Mouse (Mus musculus): Measurements from ENCODE around the gene Tjap1.
A peak's percentile ranks its signal among the peaks of the same experiment; 100 is the strongest.

The Tjap1 gene

DNA sequence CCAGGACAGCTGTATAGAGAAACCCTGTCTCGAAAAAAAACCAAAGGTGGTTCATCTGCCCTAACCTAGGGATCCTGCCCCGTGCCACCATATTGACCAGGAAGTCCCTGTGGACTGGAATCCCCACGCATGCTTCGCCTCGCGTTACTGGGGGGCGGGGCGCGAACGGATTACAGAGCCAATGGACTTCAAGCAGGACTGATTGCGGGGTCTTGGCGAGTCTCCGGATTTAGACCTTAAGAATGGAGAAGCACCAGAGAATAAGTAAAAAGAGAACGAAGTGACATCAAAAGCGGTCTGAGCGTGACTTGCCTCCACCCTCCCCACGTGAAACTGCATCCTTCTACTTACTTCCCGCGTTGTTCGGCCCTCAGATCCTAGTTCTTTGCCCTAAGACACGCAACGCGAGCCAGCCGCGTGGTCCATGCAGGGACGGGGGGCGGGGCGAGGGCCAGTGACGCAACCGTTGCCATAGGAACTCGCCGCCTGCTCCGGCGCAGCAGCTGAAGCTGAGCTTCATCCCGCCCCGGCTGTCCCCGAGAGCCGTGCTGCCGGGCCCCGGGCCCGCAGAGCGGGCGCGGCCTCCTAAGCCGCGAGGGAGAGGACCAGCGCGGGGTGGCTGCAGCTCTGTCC, 29.3 kb downstream of the Tjap1 start, which contains the start of gene Lrrc73:
Lrrc73 (plus strand) TSS at position 80 of the 633 bp plus-strand sequence.
- peak; percentile 92 for DNase-seq (ENCODE audit: low read depth, low spot score)

DNA sequence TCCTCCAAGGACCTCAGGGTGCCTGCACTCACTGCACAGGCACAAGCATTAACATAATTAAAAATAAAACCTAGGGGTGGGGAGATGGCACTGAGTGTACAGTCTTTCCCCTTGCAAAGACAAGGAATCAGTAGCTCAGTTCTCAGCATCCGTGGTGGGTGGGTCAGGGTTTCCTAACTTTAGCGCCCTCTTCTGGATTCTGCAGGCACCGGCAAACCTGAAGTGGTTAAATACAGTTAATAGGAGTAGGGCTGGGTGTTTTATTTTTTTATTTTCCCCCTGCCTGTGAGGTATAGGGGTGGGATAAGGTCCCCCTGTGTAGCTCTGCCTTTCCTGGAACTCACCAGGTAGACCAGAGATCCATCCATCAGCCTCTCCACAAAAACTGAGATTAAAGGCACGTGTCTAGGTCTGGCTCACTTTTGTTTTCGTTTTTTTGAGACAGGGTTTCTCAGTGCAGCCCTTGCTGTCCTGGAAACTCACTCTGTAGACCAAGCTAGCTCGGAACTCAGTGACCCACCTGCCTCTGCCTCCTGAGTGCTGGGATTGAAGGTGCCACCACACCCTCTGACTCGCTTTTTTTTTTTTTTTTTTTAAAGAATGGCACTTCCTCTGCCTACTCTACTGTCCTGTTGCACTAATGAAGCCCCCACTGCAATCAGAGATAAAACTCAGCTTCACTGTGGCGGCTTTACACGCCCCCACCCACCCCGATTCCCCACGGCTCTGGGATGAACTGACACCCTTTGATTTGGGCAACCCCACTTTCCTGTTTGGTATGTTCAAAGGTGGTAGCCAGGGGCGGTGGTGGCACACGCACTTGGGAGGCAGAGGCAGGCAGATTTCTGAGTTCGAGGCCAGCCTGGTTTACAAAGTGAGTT, 30.0 kb downstream of the Tjap1 start:
- DNase-seq (ENCODE audit: low read depth, low spot score): peak; percentile 67

- no peak for DNase-seq (ENCODE audit: low read depth, low spot score)
These were observed 31.7 kb downstream of the Tjap1 start for GRCm38 (mm10) chr17:46251174-46251573.

DNA sequence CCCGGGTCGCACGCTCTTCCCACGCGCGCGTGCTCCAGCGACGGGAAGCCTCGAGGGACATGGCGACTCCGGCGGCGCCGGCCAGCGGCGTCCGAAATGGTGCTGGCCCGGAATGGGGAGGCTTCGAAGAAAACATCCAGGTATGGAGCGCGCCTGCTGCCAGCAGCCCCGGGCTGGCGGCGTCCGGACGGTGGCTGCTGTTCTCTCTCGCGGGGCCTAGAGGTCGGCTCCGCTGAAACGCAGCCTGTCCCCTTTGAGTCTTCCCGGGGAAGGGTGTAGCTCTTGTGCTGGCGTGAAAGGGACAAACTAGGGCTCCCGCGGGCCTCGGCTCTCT, 34.7 kb downstream of the Tjap1 start:
- DNase-seq (ENCODE audit: low read depth, low spot score): no peak

DNA sequence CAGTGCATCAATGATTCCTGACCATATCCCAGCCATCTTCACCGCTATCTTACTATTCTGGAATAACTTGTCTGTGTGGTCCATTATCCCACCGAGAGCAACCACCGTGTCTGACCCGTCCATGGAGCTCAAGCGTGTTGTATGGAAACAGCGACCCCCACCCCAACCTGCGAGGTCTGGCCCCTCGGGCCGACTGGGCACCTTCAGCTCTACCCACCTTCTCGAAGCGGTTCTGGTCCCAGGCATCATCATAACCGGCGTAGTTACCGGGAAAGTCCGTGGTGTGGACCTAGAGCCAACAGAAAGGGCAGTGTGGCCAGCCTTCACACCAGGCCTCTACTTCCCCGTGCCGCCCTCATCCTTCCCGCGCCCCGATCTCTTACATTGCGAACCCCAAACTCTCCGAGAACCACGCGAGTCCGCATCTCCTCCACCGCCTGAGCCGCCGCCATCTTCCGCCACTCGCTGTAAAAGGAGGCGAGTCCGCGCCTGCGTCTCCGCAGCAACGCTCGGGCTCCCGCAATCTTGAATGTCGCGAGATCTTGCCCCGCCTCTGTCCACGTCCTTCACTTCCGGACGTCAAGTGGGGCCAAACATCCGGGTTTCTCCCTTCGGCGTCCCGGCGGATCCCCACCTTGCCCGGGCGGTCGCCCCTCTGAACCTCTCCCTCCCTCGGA, 35.2 kb downstream of the Tjap1 start, which contains the start of the genes Polr1c and Yipf3:
Polr1c (minus strand) TSS at position 543 of the 677 bp plus-strand sequence.
Yipf3 (plus strand) TSS at position 569 of the 677 bp plus-strand sequence.
- DNase-seq (ENCODE audit: low read depth, low spot score): peak; percentile 94

GRCm38 (mm10) chr17:46244579-46244978, 38.2 kb downstream of the Tjap1 start:
- DNase-seq (ENCODE audit: low read depth, low spot score): peak; percentile 60

GRCm38 (mm10) chr17:46243624-46244023, 39.2 kb downstream of the Tjap1 start:
- no peak for DNase-seq (ENCODE audit: low read depth, low spot score)

- DNase-seq (ENCODE audit: low read depth, low spot score): no peak
These were observed 39.8 kb downstream of the Tjap1 start for GRCm38 (mm10) chr17:46242993-46243392.

DNA sequence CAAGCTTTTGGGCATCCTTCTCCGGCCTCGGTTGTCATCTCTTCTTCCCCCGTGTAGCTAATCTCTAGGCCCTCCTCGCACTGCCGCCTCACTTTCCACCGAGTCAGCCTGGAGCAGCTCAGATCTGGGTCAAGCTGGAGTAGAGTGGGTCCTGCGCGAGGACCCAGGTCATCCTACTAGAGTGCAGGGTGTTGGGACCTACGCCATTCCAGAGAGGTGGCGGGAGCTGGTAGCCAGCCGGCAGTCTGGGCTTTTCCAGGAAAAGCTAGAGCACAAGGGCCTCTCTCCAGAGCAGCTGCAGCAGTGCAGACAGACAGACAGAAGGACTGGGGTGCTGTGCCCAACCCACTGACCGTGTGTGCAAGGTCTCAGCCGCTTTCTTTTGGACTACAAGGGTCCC, 40.6 kb downstream of the Tjap1 start:
- no peak for DNase-seq (ENCODE audit: low read depth, low spot score)

DNA sequence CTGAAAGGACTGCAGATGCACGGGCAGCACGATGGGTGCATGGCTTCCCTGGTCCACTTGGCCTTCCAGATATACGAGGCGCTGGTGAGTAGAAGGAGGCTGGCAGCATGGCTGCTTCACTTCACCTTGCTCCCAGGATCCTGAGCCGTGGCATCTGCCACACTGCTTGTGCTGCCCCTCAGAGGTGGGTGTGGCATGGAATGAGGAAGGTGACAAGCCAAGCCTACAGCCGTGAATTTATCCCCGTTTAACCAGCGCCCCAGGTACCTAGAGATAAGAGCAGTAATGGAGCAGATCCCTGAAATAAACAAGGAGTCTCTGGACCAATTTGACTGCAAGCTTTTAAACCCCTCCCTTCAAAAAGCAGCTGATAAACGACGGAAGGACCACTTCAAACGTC, 41.4 kb downstream of the Tjap1 start:
- DNase-seq (ENCODE audit: low read depth, low spot score): no peak

GRCm38 (mm10) chr17:46239516-46240114, 43.2 kb downstream of the Tjap1 start:
- DNase-seq (ENCODE audit: low read depth, low spot score): no peak

DNA sequence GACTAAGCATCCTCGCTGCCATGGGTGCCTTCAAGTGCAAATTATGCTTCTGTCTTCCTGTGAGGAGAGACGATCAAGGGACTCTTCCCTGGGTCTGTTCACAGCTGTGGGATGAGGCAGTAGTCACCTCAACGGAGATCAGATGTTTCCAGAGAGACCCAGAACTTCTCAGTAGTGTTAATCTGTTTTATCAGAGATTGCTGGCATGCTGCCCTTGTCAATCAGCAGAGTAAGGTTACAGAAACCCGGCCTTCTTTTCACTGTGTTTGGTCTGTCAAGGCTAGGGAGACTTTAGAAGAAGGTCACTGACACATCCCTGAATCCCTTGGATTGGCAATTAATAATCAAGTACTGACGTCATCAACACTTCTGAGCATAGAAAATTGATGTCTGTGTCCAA, 45.3 kb downstream of the Tjap1 start:
- no peak for DNase-seq (ENCODE audit: low read depth, low spot score)

DNA sequence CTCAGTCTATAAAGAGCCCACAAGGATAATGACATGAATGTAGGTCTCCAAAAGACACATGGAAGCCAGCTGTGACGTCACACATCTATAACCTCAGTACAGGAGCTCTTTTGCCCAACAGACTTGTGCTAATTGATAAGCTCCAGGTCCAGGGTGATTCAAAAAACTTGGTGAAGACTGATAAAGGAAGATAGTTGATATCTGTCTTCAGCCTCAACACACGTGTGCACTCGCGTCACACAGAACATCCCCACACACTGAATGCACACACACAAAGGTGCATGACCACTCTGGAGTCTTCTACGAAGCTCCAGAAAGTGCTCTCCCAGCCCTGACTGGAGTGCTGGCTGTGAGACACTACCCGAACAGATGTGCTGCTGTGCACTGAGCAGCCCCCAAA, 45.7 kb downstream of the Tjap1 start:
- no peak for DNase-seq (ENCODE audit: low read depth, low spot score)

- DNase-seq (ENCODE audit: low read depth, low spot score): no peak
These were observed 46.8 kb downstream of the Tjap1 start for GRCm38 (mm10) chr17:46236067-46236466.

DNA sequence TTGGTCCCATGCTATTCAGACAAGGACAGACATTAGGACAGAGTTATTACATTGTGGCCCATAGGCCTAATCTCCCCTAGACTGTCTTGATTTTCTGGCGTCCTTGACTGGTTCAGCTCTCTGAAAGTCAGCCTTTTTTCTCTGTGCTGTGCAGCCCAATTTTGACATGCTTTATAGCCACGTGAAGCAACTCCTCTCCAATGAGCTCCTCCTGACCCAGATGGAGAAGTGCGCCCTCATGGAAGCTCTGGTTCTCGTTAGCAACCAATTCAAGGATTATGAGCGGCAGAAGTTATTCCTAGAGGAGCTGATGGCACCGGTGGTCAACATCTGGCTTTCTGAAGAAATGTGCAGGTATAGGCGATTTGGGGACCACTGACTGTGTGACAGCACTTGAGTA, 55.2 kb downstream of the Tjap1 start:
- no peak for DNase-seq (ENCODE audit: low read depth, low spot score)

DNA sequence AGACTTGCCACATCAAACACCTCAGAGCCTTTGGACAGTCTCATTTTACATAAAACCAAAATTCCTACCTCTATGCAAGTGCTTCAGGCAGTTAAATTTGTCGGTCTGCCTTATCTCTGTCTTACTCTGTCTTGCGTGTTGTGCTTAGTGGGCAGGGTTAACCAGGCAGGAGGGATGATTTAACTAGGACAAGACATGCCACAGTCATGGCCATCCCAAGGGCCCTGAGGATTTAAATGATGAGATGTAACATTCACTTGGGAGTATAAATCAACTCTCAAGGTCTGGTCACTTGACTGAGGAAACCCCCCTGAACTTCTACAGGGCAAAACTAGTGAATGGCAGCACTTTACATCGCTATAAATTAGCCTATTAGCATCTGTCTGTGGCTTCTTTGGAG, 61.2 kb downstream of the Tjap1 start:
- no peak for DNase-seq (ENCODE audit: low read depth, low spot score)

DNA sequence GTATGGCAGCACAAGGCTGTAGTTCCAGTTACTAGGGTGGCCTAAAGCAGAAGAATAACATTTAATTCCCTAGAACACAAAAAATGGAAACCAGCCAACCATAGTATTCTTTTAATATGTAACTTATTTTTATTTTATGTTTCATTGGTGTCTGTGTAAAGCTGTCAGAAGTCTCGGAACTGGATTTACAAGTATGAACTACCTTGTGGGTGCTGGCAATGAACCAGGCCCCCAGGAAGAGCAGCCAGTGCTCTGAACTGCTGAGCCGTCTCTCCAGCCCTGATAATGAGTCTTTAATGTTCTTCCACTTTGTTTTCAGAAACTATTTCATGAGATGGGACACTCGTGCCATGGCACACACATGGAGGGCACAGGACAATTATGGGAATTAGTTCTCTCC, 72.3 kb downstream of the Tjap1 start:
- no peak for DNase-seq (ENCODE audit: low read depth, low spot score)
